Mouse (Mus musculus): Measurements from ENCODE around the gene Mlf1. TPM values are rescaled to one million over a fixed set of nuclear protein-coding genes. Genes with fewer than 3 reads are reported as not detected.
A peak's percentile ranks its signal among the peaks of the same experiment; 100 is the strongest.

Mlf1 gene
- polyA plus RNA-seq, 1 experiment: 0.12 TPM

DNA sequence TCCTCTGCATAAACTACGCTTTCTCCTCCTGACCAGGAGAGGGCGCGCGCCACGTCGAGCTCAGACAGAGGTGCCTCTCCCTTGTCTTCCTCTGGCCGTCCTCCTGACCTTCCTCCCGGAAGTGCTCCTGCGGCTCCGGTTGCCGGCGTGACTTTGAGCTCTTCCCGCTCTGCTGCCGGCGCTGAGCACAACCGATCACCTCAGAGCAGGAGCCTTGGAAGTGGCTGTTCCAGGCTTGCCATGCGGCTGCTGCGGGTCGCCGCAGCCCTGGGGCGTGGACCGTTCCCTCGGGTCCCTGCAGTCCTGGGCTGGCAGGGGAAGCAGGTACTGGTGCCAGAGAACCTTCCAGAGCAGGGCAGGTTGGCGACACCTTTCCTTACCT, 56.1 kb downstream of the Mlf1 start, which contains the start of gene Gfm1:
TSS of gene Gfm1 (plus strand) at position 98 of the 382 bp plus-strand sequence.
- under 1% methylated on average over 24 of the region's 24 CpGs for WGBS

DNA sequence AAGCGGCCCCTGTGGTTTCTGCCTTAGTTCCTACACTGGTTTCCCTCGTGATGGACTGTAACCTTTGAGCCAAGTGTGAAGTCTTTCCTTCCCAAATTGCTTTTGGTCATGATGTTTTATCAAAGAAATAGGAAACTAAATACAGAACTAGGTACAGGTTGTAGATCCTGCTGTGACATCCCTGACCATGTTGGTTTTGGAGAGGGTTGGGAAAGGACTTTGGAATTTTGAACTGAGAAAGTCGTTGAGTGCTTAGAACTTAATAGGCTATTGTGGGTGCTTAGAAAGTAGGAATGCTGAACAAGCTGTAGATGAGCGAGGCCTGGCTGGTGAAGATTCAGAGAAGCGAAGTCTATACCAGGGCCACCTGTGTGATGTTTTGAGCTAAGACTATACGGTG, 60.1 kb downstream of the Mlf1 start:
- WGBS: 84% methylated on average over 6 of the region's 6 CpGs

More for the DNA sequence above, 56.1 kb downstream of the Mlf1 start, which contains the start of gene Gfm1:
- peak; percentile 72 for DNase-seq (ENCODE audit: low read depth, low spot score)

DNA sequence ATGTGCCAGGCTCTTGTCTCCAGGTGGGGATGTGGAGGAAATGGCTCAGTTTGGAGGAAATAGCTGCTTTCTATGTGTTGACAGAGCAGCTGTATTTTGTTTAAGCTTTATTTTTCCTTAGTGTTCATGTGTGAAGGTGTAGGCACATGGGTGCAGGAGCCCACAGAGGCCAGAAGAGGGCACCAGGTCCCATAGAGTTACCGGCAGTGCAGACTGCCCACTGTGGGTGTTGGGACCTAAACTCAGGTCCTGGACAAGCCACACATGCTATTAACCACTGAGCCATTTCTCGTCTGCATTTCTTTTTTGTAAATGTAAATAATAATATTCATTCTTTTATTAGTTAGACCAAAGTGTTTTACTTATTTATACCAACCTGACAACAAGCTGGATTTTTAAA, 73.2 kb downstream of the Mlf1 start:
- WGBS: 95% methylated on average over 2 of the region's 2 CpGs
- DNase-seq (ENCODE audit: low read depth, low spot score): no peak

More for the DNA sequence above, 60.1 kb downstream of the Mlf1 start:
- no peak for DNase-seq (ENCODE audit: low read depth, low spot score)

Other genes with a start within 250 kb of the Mlf1 start
- not detected in 2 replicates for gene Gm17402, start 1.1 kb downstream of the Mlf1 start, polyA plus RNA-seq (2012; rRNA removed)
- 18.2 and 20.0 TPM in 2 replicates for gene Gfm1, start 56.0 kb downstream of the Mlf1 start, polyA plus RNA-seq (2012; rRNA removed)
- 33.1 and 34.9 TPM in 2 replicates for gene Lxn, start 89.8 kb downstream of the Mlf1 start, polyA plus RNA-seq (2012; rRNA removed)
- gene Rarres1, start 141.4 kb downstream of the Mlf1 start, polyA plus RNA-seq (2012; rRNA removed): 0.99 and 1.7 TPM in 2 replicates
- gene Mfsd1, start 208.6 kb downstream of the Mlf1 start, polyA plus RNA-seq (2012; rRNA removed): 22.8 and 27.3 TPM in 2 replicates

All from large intestine, adult 2 months (tissue).